7 mouse cellular contexts compared by ENCODE assay signal in the genomic region with DNA sequence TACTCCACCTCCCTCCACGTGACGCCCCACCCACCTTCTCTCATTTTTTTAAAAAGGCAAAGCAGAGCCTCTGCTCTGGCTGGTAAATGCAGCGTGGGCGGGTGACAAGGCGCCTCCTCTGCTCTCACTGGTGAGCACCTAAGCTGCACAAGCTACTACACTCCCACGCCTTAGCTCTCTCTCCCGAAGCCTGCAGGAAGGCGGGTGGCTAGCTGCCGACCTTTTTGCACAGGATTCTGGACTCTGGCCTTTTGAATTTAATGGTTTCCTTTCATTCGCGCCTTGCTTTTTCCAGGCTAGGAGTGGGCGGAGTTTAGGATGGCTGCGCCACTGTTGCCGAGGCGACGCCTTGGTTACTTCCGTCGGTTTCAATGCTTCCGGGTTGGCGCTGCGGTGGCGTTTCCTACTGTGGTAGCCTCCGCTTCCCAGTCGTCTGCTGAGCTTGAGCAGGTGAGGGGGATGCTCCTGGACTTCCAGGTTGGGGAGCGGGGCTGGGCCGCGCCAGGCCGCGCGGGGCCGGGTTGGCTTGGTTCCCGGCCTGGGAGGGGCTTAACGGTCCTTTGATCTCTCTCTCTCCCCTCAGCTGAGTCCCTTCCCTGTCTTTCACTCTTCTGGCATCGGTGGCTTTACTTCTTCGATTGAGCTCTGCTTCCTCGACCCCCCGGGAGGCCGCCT. TPM values are rescaled to one million over a fixed set of nuclear protein-coding genes. Genes with fewer than 3 reads are reported as not detected.
DNase-seq lines count a peak whose midpoint lies in the region; ATAC-seq lines count a peak whose summit lies in the region.

Gene Slc25a14, plus strand, starts transcription at position 35 of the 675 bp plus-strand sequence.

- H3K36me3 ChIP-seq in intestine, embryonic 16.5 days (ENCODE audit: control insufficient read depth, insufficient read depth, low read length), result no peaks in the 10 kb centered on the region
- no peaks in the 10 kb centered on the region for H3K36me3 ChIP-seq in midbrain, embryonic 11.5 days (ENCODE audit: control insufficient read depth, insufficient read depth, low read length)

- peak within 1 kb of the TSS; percentile 76 for H3K27ac ChIP-seq in intestine, embryonic 16.5 days (ENCODE audit: low read length)
- H3K27ac ChIP-seq in midbrain, embryonic 11.5 days (ENCODE audit: low read depth, low read length), result peak within 1 kb of the TSS; percentile 65; the same call in 1 of the 2 replicates

- ATAC-seq in intestine, embryonic 16.5 days, result peak; percentile 97
- peak; percentile 94 for ATAC-seq in midbrain, embryonic 11.5 days (ENCODE audit: low FRiP score)

- H3K27me3 ChIP-seq in intestine, embryonic 16.5 days (replicated peaks; ENCODE audit: control insufficient read depth, insufficient read depth, low read length), result no peaks in the 10 kb centered on the region
- H3K27me3 ChIP-seq in midbrain, embryonic 11.5 days (ENCODE audit: control insufficient read depth, insufficient read depth, low read length), result no peaks in the 10 kb centered on the region

- intact Hi-C loops in gastrocnemius, postnatal 36 days (cut with DNase I), result no loop called here
- intact Hi-C loops in left cerebral cortex, postnatal 36 days (cut with DNase I), result loop anchor here (1.0 kb wide), 1 partner anchor 29 kb away; the partner anchor contains the start of gene Zfp280c

- H3K9me3 ChIP-seq in intestine, embryonic 16.5 days (ENCODE audit: control insufficient read depth, low read length), result no peaks in the 10 kb centered on the region
- H3K9me3 ChIP-seq in midbrain, embryonic 11.5 days (ENCODE audit: control insufficient read depth, low read length), result no peaks in the 10 kb centered on the region

- DNase-seq in adrenal gland, adult 2 months, result peak; percentile 86
- peak; percentile 68 for DNase-seq in embryo, embryonic 11.5 days (ENCODE audit: low read depth, low spot score)
- peak; percentile 60 to 62 for DNase-seq in gastrocnemius, postnatal 36 days
- peak; percentile 78 to 82 for DNase-seq in left cerebral cortex, postnatal 36 days (ENCODE audit: low spot score in 2 of 2)
- DNase-seq in midbrain, embryonic 11.5 days (ENCODE audit: low spot score, missing footprints), result peak; percentile 94
- DNase-seq in skeletal muscle tissue, adult 2 months (ENCODE audit: low read depth, low spot score), result peak; percentile 33

- WGBS in intestine, embryonic 16.5 days, result 15% methylated on average over 38 of the region's 38 CpGs
- WGBS in midbrain, embryonic 11.5 days, result 11% methylated on average over 38 of the region's 38 CpGs

- no peaks in the 10 kb centered on the region for H3K4me1 ChIP-seq in intestine, embryonic 16.5 days (ENCODE audit: control insufficient read depth, insufficient read depth, low read length)
- H3K4me1 ChIP-seq in midbrain, embryonic 11.5 days (ENCODE audit: control insufficient read depth, insufficient read depth, low read length), result no peaks in the 10 kb centered on the region

- peak within 1 kb of the TSS; percentile 66 for H3K4me3 ChIP-seq in intestine, embryonic 16.5 days (ENCODE audit: low read length)
- H3K4me3 ChIP-seq in midbrain, embryonic 11.5 days (ENCODE audit: low read depth, low read length), result peak within 1 kb of the TSS; percentile 55

- H3K9ac ChIP-seq in intestine, embryonic 16.5 days (ENCODE audit: low read depth, low read length), result peak within 1 kb of the TSS; percentile 70
- H3K9ac ChIP-seq in midbrain, embryonic 11.5 days (ENCODE audit: low read length), result peak within 1 kb of the TSS; percentile 62

- H3K4me2 ChIP-seq in intestine, embryonic 16.5 days (ENCODE audit: low read depth, low read length), result peak within 1 kb of the TSS; percentile 56
- peak within 1 kb of the TSS; percentile 48 for H3K4me2 ChIP-seq in midbrain, embryonic 11.5 days

RNA-seq across cellular contexts. Expression of gene Slc25a14, which starts in this region (rescaled TPM):
- total RNA-seq in adrenal gland, adult 2 months (2021), result 10 to 100 TPM in 1 of 2 experiments, 1 to 10 TPM in 1; 8.3 to 15.0 TPM
- 1.4 and 1.8 TPM in 2 replicates for polyA plus RNA-seq in adrenal gland, adult 2 months (2012; rRNA removed)
- total RNA-seq in gastrocnemius, postnatal 36 days (2021), result 1 to 10 TPM in 1 of 2 experiments, under 1 TPM in 1; 0.99 to 1.4 TPM
- polyA plus RNA-seq in intestine, embryonic 16.5 days (2015; fragmentation: Nextera tagmentation; extraction: Ambion mirVana), result 11.5 and 11.8 TPM in 2 replicates
- 10 to 100 TPM; 60.8 to 64.0 TPM for total RNA-seq in left cerebral cortex, postnatal 36 days (2021)
- 26.8 and 30.3 TPM in 2 replicates for polyA plus RNA-seq in midbrain, embryonic 11.5 days (2014; fragmentation: Nextera tagmentation; extraction: Ambion mirVana)

Comparison
In these comparisons a context has a peak if more than half of its experiments do, and no peak if none do; other contexts are left out.
1. Peak in every context shown above with its lines: DNase-seq, ATAC-seq, H3K4me3 ChIP-seq and H3K27ac ChIP-seq.
2. DNase-seq: peak in every context shown above with its lines; median percentile 94 in midbrain, embryonic 11.5 days; 86 in adrenal gland, adult 2 months; 80 in left cerebral cortex, postnatal 36 days; 68 in embryo, embryonic 11.5 days; 61 in gastrocnemius, postnatal 36 days; 33 in skeletal muscle tissue, adult 2 months.